ENCODE assay signal across 26 mouse cellular contexts in the genomic region with DNA sequence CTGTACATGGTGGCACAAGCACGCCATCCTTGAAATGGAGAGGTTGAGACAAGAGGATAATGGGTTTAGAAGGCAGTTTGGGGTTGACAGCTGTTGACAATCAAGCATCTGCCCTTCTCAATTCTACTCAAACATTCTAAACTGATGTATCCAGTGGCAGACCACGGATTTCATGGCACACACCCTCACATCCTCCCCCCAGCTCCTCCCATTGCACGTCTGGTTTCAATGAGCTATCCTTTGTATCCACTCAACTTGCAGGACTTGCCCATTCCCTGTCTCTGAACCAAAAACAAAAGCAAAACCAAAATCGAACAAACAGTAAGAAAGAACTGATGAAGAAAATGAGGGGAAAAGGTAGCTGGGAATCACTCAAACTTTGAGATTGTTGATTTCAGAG.
"Had no signal": no experiment of that assay in that cellular context is flagged by ENCODE, and none has a peak within 500 bp of the region (broad histone marks: within the 10 kb centered on the region; RNA-seq: fewer than 3 reads in every experiment).

No protein-coding gene starts in this region.

- ATAC-seq: hindbrain, embryonic 16.5 days; inflammation-experienced regulatory T-cells, adult 6 months; intestine, embryonic 15.5 days; intestine, postnatal 0 days; liver, embryonic 12.5 days had no signal

- H3K9ac ChIP-seq: heart, embryonic 12.5 days; hindbrain, embryonic 12.5 days; hindbrain, embryonic 14.5 days; intestine, embryonic 15.5 days; limb, embryonic 13.5 days; limb, embryonic 15.5 days; liver, embryonic 12.5 days; liver, embryonic 14.5 days had no signal

- H3K27me3 ChIP-seq: hindbrain, embryonic 12.5 days; intestine, embryonic 15.5 days; limb, embryonic 13.5 days; limb, embryonic 15.5 days; liver, embryonic 12.5 days had no signal

- H3K36me3 ChIP-seq: hindbrain, embryonic 10.5 days; hindbrain, embryonic 12.5 days; intestine, embryonic 15.5 days had no signal

- H3K9me3 ChIP-seq: heart, embryonic 10.5 days; heart, embryonic 12.5 days; hindbrain, embryonic 10.5 days; hindbrain, embryonic 12.5 days; intestine, embryonic 15.5 days; limb, embryonic 13.5 days; limb, embryonic 15.5 days; liver, embryonic 12.5 days had no signal

- H3K27ac ChIP-seq: gastrocnemius, adult 2 months; heart, embryonic 10.5 days; hindbrain, embryonic 10.5 days; hindbrain, embryonic 12.5 days; hindbrain, embryonic 14.5 days; intestine, embryonic 15.5 days; layer of hippocampus, adult 2 months; limb, embryonic 13.5 days; limb, embryonic 15.5 days; liver, embryonic 12.5 days; liver, embryonic 14.5 days had no signal

- H3K4me2 ChIP-seq: heart, embryonic 12.5 days; hindbrain, embryonic 12.5 days; hindbrain, embryonic 14.5 days; intestine, embryonic 15.5 days; limb, embryonic 13.5 days; limb, embryonic 15.5 days; liver, embryonic 12.5 days had no signal

- H3K4me3 ChIP-seq: gastrocnemius, adult 2 months; heart, embryonic 10.5 days; heart, embryonic 12.5 days; hindbrain, embryonic 10.5 days; hindbrain, embryonic 12.5 days; intestine, embryonic 15.5 days; layer of hippocampus, adult 2 months; limb, embryonic 13.5 days; limb, embryonic 15.5 days; liver, embryonic 12.5 days had no signal

- DNase-seq: gastrocnemius, adult 2 months; gastrocnemius, postnatal 10 days; gastrocnemius, postnatal 25 days; heart, adult 18-20 months; heart, postnatal 10 days; heart, postnatal 4 days; kidney, adult 18-20 months; kidney, adult 8-10 months; kidney, postnatal 10 days; kidney, postnatal 25 days; kidney, postnatal 4 days; left cerebral cortex, postnatal 4 days had no signal

- H3K4me1 ChIP-seq: intestine, embryonic 15.5 days; limb, embryonic 13.5 days; limb, embryonic 15.5 days; liver, embryonic 12.5 days had no signal
